Mouse (Mus musculus) regulatory T cell (primary cell): ENCODE data around the gene Cdipt.

Source experiments
- in situ Hi-C: fragments of 300-600 bp; cut with MboI, MseI; formaldehyde crosslinking; loops from one replicate; pipeline ENCODE4 v1.15.1; 2025; ENCODE audit warnings: high pct_unique_total_duplicates

Gene Cdipt

GRCm38 (mm10) chr7:126975893-126975949 is at the start of gene Cdipt:
Gene Cdipt (plus strand): TSS chr7:126975914.
- in situ Hi-C loops, result no loop called here

GRCm38 (mm10) chr7:126926299-126926698 is 49.4 kb upstream of the Cdipt start:
- in situ Hi-C loops, result loop anchor here (5.0 kb wide), 1 partner anchor 49 kb away; no protein-coding TSS in a partner anchor

- in situ Hi-C loops, result loop anchor here (5.0 kb wide), 1 partner anchor 51 kb away; no protein-coding TSS in a partner anchor
These were observed 47.2 kb upstream of the Cdipt start, which contains the start of gene Kctd13 for GRCm38 (mm10) chr7:126928384-126929037. Gene Kctd13 (plus strand): TSS chr7:126928879.

- in situ Hi-C loops, result loop anchor here (5.0 kb wide), 1 partner anchor 52 kb away; no protein-coding TSS in a partner anchor
These were observed 46.7 kb upstream of the Cdipt start for GRCm38 (mm10) chr7:126929046-126929445.

GRCm38 (mm10) chr7:126932652-126933051 is 43.1 kb upstream of the Cdipt start:
- in situ Hi-C loops, result no loop called here

GRCm38 (mm10) chr7:126941171-126941570 is 34.5 kb upstream of the Cdipt start:
- in situ Hi-C loops, result no loop called here

- in situ Hi-C loops, result no loop called here
These were observed 33.9 kb upstream of the Cdipt start for GRCm38 (mm10) chr7:126941801-126942200.

GRCm38 (mm10) chr7:126946530-126946929 is 29.2 kb upstream of the Cdipt start:
- in situ Hi-C loops, result no loop called here

- in situ Hi-C loops, result no loop called here
These were observed 27.1 kb upstream of the Cdipt start for GRCm38 (mm10) chr7:126948626-126949025.

- in situ Hi-C loops, result no loop called here
These were observed 26.3 kb upstream of the Cdipt start, which contains the start of gene Asphd1 for GRCm38 (mm10) chr7:126949403-126949792. Gene Asphd1 (minus strand): TSS chr7:126949582.

- in situ Hi-C loops, result loop anchor here (5.0 kb wide), 1 partner anchor 118 kb away; the partner anchor contains the start of gene 4930451I11Rik
These were observed 25.7 kb upstream of the Cdipt start, which contains the start of gene Sez6l2 for GRCm38 (mm10) chr7:126949793-126950646. Gene Sez6l2 (plus strand): TSS chr7:126950563.

- in situ Hi-C loops, result loop anchor here (5.0 kb wide), 1 partner anchor 119 kb away; the partner anchor contains the start of gene 4930451I11Rik
These were observed 24.8 kb upstream of the Cdipt start for GRCm38 (mm10) chr7:126950647-126951615.

- in situ Hi-C loops, result loop anchor here (5.0 kb wide), 1 partner anchor 119 kb away; the partner anchor contains the start of gene 4930451I11Rik
These were observed 24.0 kb upstream of the Cdipt start for GRCm38 (mm10) chr7:126951741-126952140.

GRCm38 (mm10) chr7:126952646-126953045 is 23.1 kb upstream of the Cdipt start:
- in situ Hi-C loops, result loop anchor here (5.0 kb wide), 1 partner anchor 120 kb away; the partner anchor contains the start of gene 4930451I11Rik

GRCm38 (mm10) chr7:126955125-126955524 is 20.6 kb upstream of the Cdipt start:
- in situ Hi-C loops, result no loop called here

GRCm38 (mm10) chr7:126959780-126960179 is 15.9 kb upstream of the Cdipt start:
- in situ Hi-C loops, result no loop called here

GRCm38 (mm10) chr7:126961095-126961494 is 14.6 kb upstream of the Cdipt start:
- in situ Hi-C loops, result no loop called here

GRCm38 (mm10) chr7:126961965-126962364 is 13.7 kb upstream of the Cdipt start:
- in situ Hi-C loops, result no loop called here

GRCm38 (mm10) chr7:126963548-126964286 is 12.0 kb upstream of the Cdipt start:
- in situ Hi-C loops, result no loop called here

- in situ Hi-C loops, result no loop called here
These were observed 10.1 kb upstream of the Cdipt start for GRCm38 (mm10) chr7:126965568-126965967.

GRCm38 (mm10) chr7:126967361-126967760 is 8.4 kb upstream of the Cdipt start:
- in situ Hi-C loops, result no loop called here
